Mouse (Mus musculus): ENCODE results near the gene Rpp25l. TPM values are rescaled to one million over a fixed set of nuclear protein-coding genes. Genes with fewer than 3 reads are reported as not detected.

Gene Rpp25l
- total RNA-seq, 1 experiment from 2014 or later = 22.8 TPM

GRCm38 (mm10) chr4:41676248-41677005 lies 36.9 kb downstream of the Rpp25l start:
- ATAC-seq (replicated peaks; ENCODE audit: low read depth, poor library complexity, severe bottlenecking) = 0 out of 2 replicates have a peak, but pooled peaks have one; percentile 19

GRCm38 (mm10) chr4:41673186-41673585 lies 40.1 kb downstream of the Rpp25l start:
- no peak for ATAC-seq (replicated peaks; ENCODE audit: low read depth, poor library complexity, severe bottlenecking)

GRCm38 (mm10) chr4:41672522-41672963 lies 40.8 kb downstream of the Rpp25l start:
- no peak for ATAC-seq (replicated peaks; ENCODE audit: low read depth, poor library complexity, severe bottlenecking)

DNA sequence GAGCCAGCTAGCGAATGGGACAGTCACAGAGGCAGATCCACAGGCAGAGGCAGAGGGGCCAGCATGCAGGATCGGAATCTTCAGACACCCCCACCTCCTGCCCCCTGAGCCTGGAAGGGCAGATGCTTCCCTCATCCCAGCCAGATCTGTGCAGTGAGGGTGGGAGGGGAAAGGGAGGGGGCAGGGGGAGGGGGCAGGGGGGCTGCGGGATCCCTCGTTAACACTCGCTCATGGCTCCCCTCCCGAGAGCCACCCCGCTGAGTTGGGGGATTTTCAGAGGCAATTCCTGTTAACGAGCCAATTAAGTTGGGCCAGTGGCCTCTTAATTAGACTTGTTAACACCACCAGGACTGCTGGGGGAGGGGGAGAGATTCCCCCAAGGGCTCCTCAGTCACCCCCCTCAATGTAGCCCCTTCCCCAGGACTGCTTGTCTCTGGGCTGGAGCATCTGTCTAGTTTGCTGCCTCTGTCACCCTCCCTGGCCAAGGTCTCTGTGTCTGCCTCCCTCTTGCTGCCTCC lies 41.3 kb downstream of the Rpp25l start:
- ATAC-seq (replicated peaks; ENCODE audit: low read depth, poor library complexity, severe bottlenecking) = no peak

GRCm38 (mm10) chr4:41671500-41671899 lies 41.8 kb downstream of the Rpp25l start:
- ATAC-seq (replicated peaks; ENCODE audit: low read depth, poor library complexity, severe bottlenecking) = no peak

DNA sequence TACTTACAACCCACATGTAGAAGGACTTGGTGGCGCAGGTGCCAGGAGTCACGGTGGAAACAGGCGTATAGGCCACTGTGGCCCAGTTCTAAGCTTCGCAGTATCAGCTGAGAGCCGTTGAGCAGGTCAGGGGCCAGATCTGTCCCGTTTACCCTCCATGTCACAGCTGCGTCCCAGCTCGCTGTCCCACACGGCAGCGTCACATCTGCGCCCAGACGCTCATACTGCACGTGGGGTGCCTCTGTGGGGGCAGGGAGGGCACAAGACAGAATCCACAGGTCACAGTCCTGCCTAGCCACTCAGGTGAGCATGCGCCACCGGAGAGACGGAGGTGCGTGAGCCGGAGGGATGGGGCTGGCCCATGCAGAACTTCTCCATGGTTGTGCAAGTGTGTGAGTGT lies 42.5 kb downstream of the Rpp25l start:
- no peak for ATAC-seq (replicated peaks; ENCODE audit: low read depth, poor library complexity, severe bottlenecking)

DNA sequence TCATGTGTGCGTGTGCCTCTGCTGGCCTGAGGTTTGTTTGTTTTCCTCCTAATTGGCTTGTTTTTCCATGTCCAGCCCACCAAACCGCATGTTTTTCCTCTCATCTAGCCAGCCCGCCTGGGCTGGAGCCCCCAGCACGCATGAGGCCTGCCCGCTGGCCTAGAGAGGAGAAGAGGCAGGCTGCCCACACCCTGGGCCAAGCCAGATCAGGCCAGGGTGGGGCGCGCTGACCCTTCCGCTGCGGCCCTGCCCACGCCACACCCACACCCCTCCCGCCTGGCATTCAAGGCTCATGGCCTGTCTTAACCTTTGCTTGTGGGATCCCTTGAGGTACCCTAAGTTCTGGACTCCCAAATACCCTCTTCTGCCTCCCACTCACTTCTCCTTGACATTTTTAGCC lies 46.7 kb downstream of the Rpp25l start:
- ATAC-seq (replicated peaks; ENCODE audit: low read depth, poor library complexity, severe bottlenecking) = no peak

- no peak for ATAC-seq (replicated peaks; ENCODE audit: low read depth, poor library complexity, severe bottlenecking)
Measured at GRCm38 (mm10) chr4:41665009-41665675, 48.2 kb downstream of the Rpp25l start.

DNA sequence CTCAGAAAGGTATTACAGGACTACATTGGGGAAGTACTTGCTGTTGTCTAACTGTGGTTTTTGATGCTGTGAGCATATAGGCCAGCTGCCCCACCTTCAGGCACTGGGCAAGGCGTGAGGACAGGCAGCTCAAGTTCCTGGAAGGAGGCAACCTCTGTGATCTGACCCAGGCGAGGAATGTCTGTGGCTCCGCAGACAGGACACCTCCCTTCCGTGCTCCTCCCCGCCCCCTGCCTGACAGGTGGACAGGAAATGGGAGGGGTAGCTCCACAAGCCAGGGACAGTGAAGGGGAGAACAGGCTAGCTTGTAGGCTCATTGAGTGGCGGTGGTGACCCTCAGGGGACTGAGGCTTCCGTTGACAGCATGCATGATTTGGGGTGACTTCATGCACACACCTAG lies 48.8 kb downstream of the Rpp25l start:
- ATAC-seq (replicated peaks; ENCODE audit: low read depth, poor library complexity, severe bottlenecking) = no peak

DNA sequence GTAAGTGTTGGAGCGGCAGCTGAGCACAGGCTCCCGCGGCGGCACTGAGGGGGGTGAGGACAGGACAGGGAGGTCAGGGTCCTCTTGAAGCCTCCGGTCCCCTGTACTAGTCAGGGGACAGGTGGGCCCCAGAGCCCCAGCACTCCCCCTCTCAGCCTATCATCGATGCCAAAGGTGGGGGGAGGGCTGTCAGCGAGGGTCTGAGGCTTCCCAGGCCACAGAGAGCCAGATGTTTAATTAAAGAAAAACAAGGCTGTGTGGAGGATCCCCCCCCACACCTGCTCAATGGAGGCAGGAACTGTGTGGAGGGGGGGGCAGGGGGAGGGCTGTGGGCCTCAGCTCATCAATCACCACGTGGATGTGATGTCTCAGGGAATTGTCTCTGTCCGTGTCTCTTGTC lies 49.7 kb downstream of the Rpp25l start:
- ATAC-seq (replicated peaks; ENCODE audit: low read depth, poor library complexity, severe bottlenecking) = no peak

DNA sequence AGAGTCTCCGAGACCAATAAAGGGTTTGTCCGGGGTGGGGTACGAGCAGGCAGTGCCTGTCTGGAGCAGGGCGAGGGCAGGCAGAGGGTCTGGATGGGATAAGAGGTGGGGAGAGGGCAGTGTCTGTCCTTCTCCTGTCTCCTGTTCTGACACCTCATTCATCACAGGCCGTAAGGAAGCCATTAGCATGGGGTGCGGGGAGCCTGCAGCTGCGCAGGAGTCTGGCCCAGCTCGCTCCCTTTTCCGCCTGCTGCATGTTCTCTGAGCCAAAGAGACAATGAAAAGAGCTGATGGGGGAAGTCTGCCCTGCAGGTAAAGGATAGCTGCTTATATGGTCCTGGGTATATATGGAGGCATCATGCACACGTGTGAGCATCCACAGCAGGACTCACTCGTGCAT lies 50.6 kb downstream of the Rpp25l start:
- ATAC-seq (replicated peaks; ENCODE audit: low read depth, poor library complexity, severe bottlenecking) = no peak

Other genes with a start within 250 kb of the Rpp25l start
- 10.0 and 22.2 TPM in 2 replicates for gene Kif24, start 248.6 kb downstream of the Rpp25l start, total RNA-seq (2017)
- gene Nudt2, start 248.4 kb downstream of the Rpp25l start, total RNA-seq (2017) = 21.6 and 32.4 TPM in 2 replicates
- gene AI464131, start 210.5 kb downstream of the Rpp25l start, total RNA-seq (2017) = 0.09 TPM in 1 of 2 replicates, not detected in the other
- 0.58 TPM in 1 of 2 replicates, not detected in the other for gene 1110017D15Rik, start 196.2 kb downstream of the Rpp25l start, total RNA-seq (2017)
- 0.64 and 3.2 TPM in 2 replicates for gene Fam219a, start 144.0 kb downstream of the Rpp25l start, total RNA-seq (2017)
- gene Dnaic1, start 143.8 kb downstream of the Rpp25l start, total RNA-seq (2017) = not detected in 2 replicates
- gene Enho, start 73.2 kb downstream of the Rpp25l start, total RNA-seq (2017) = not detected in 2 replicates
- not detected in 2 replicates for gene Cntfr, start 16.4 kb downstream of the Rpp25l start, total RNA-seq (2017)
- gene Il11ra1, start 13.5 kb downstream of the Rpp25l start, total RNA-seq (2017) = 104 and 110 TPM in 2 replicates
- 62.8 and 92.5 TPM in 2 replicates for gene Dctn3, start 9.6 kb upstream of the Rpp25l start, total RNA-seq (2017)
- not detected in 2 replicates for gene Arid3c, start 17.6 kb upstream of the Rpp25l start, total RNA-seq (2017)
- gene Galt, start 41.7 kb upstream of the Rpp25l start, total RNA-seq (2017) = 18.4 and 26.9 TPM in 2 replicates
- gene Sigmar1, start 42.6 kb upstream of the Rpp25l start, total RNA-seq (2017) = 61.0 and 86.9 TPM in 2 replicates
- gene Ccl27a, start 60.7 kb upstream of the Rpp25l start, total RNA-seq (2017) = 7.3 and 18.8 TPM in 2 replicates
- not detected in 2 replicates for gene Gm21541, start 190.1 kb upstream of the Rpp25l start, total RNA-seq (2017)
- 0.37 and 2.8 TPM in 2 replicates for gene Gm20878, start 228.0 kb upstream of the Rpp25l start, total RNA-seq (2017)